Mouse (Mus musculus): ENCODE measurements around the gene Tpcn2. TPM values are rescaled to one million over a fixed set of nuclear protein-coding genes. Genes with fewer than 3 reads are reported as not detected.

The Tpcn2 gene
- polyA plus RNA-seq, 1 experiment = 32.4 TPM

- DNase-seq (ENCODE audit: low spot score) = no peak
These were observed 128.1 kb downstream of the Tpcn2 start for GRCm38 (mm10) chr7:145155666-145156065.

- DNase-seq (ENCODE audit: low spot score) = no peak
These were observed 129.7 kb downstream of the Tpcn2 start for GRCm38 (mm10) chr7:145154066-145154465.

GRCm38 (mm10) chr7:145151845-145152244 is 132.0 kb downstream of the Tpcn2 start:
- no peak for DNase-seq (ENCODE audit: low spot score)

GRCm38 (mm10) chr7:145148902-145149301 is 134.9 kb downstream of the Tpcn2 start:
- DNase-seq (ENCODE audit: low spot score) = no peak

GRCm38 (mm10) chr7:145147973-145148698 is 135.7 kb downstream of the Tpcn2 start:
- no peak for DNase-seq (ENCODE audit: low spot score)

- DNase-seq (ENCODE audit: low spot score) = no peak
These were observed 137.4 kb downstream of the Tpcn2 start for GRCm38 (mm10) chr7:145146252-145146930.

- DNase-seq (ENCODE audit: low spot score) = no peak
These were observed 140.2 kb downstream of the Tpcn2 start for GRCm38 (mm10) chr7:145143502-145144070.

GRCm38 (mm10) chr7:145140656-145141055 is 143.2 kb downstream of the Tpcn2 start:
- no peak for DNase-seq (ENCODE audit: low spot score)

GRCm38 (mm10) chr7:145139576-145139975 is 144.2 kb downstream of the Tpcn2 start:
- no peak for DNase-seq (ENCODE audit: low spot score)

- no peak for DNase-seq (ENCODE audit: low spot score)
These were observed 144.7 kb downstream of the Tpcn2 start for GRCm38 (mm10) chr7:145139100-145139499.

- DNase-seq (ENCODE audit: low spot score) = no peak
These were observed 145.9 kb downstream of the Tpcn2 start for GRCm38 (mm10) chr7:145137871-145138270.

- DNase-seq (ENCODE audit: low spot score) = no peak
These were observed 147.0 kb downstream of the Tpcn2 start for GRCm38 (mm10) chr7:145136831-145137230.

Other genes starting within 250 kb of the Tpcn2 start
- gene 1810010D01Rik, start 75.9 kb downstream of the Tpcn2 start, polyA plus RNA-seq (2012; rRNA removed) = 3.8 and 4.4 TPM in 2 replicates
- gene Mrgprf, start 16.8 kb upstream of the Tpcn2 start, polyA plus RNA-seq (2012; rRNA removed) = 46.0 and 52.3 TPM in 2 replicates
- gene Mrgprd, start 30.8 kb upstream of the Tpcn2 start, polyA plus RNA-seq (2012; rRNA removed) = not detected in 2 replicates

Data from urinary bladder, adult 2 months (tissue).